Mouse (Mus musculus) hindlimb bud, embryonic 11.5 days (tissue): ENCODE results near the gene B830017H08Rik.
A peak's percentile ranks its signal among the peaks of the same experiment; 100 is the strongest.

Source experiments
- DNase-seq: peaks from one replicate; pipeline ENCODE4 v3.0.0-alpha.2; 2012; ENCODE audit warnings: low read depth, low spot score; ENCODE audit errors: extremely low spot score

B830017H08Rik gene

GRCm38 (mm10) chr16:17809125-17809524 is 23.8 kb upstream of the B830017H08Rik start:
- DNase-seq, result no peak

- DNase-seq, result peak; percentile 89
These were observed 23.2 kb upstream of the B830017H08Rik start for GRCm38 (mm10) chr16:17809711-17810110.

GRCm38 (mm10) chr16:17812120-17812519 is 20.8 kb upstream of the B830017H08Rik start:
- DNase-seq, result no peak

GRCm38 (mm10) chr16:17813173-17813572 is 19.7 kb upstream of the B830017H08Rik start:
- DNase-seq, result no peak

GRCm38 (mm10) chr16:17815411-17816402 is 17.2 kb upstream of the B830017H08Rik start:
- DNase-seq, result no peak

DNA sequence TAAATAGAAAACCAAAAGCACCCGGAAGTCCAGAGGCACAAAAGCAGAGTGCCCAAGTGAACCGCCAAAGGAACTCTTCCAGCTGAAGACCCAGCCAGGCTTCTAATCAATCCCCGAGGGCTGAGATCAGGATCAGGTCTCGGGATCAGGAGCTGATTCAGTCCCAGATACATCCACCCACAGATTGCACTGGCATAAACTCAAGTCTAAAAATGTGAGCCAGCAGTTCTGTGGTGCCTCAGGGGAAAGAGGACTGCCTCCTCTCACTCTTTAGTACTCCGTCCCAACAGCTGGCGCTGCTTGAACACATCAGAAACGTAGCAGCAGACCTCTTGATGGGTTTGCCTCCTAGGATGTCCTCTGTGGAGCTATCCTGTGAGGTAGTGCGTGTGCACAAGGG is 16.4 kb upstream of the B830017H08Rik start:
- no peak for DNase-seq

GRCm38 (mm10) chr16:17826500-17826899 is 6.4 kb upstream of the B830017H08Rik start:
- DNase-seq, result no peak

DNA sequence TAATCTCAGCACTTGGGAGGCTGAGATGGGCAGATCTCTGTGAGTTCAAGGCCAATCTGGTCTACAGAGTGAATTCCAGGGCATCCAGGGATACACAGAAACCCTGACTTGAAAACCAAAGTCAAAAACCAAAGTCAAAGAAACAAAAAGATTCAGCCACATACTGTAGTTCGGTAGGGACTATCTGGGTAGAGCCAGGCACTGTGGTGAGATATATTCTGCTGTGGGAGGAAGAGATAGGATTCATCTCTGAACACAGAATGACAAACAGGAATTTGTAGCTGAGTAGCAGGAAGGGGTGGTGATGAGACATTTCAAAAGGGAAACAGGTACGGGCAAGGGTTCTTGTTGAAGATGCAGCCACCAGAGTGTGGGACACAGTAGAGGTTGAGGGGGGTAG is 4.7 kb upstream of the B830017H08Rik start:
- DNase-seq, result no peak

GRCm38 (mm10) chr16:17828867-17829266 is 4.1 kb upstream of the B830017H08Rik start:
- no peak for DNase-seq

DNA sequence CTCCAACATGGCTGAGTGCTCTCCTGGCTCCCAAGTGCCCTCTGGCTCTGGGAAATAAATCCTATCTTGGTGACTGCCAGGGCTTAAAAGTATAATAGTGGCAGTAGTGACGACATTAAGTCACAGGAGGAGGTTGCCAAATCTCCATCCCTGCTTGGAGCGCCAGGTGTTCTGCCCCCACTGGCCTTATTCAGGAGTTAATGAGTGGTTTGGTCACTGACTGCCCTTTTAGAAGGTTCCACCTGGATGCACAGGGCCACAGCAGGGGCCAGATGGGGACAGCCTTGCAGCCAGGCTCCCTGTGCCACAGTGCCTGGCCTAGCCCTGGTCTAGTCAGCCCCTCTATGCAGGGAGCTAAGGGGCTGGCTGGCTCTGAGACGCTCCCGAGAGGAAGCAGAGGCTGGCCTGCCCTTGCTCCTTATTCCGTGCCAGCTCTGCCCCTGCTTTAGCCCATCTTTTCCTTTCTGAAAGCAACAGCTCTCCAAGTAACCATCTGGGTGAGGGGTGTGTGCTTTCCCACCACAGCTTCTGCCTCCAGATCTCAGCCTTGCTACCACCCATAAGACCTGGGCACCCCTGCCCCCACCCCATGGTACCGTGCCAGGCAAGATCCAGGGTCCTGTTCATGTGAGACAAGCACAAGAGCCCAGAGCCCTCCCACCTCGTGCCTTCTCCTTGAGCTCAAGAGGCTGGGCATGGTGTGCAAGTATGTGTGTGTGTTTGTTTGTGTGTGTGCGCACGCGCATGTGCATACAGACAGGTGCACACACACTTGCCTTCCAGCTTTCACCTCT is 2.3 kb upstream of the B830017H08Rik start:
- DNase-seq, result no peak

DNA sequence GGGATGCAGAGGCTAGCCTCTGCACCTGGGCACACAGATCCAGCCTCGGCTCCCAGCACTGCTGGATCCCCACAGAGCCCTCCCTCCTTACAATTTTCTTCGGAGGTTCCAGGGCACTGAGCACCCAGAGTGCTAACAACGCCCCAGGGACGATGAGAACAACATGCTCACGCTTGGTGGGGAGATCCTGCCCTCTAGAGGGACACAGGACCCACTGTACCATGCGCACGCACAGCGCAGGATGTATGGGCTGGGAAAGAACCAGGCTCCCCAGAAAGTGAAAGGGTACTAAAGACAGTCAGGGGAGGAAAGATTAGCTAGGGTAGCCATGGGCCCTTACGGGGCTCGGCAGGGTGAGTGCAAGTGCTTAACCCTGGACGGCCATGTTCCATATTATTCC is 1.1 kb upstream of the B830017H08Rik start:
- no peak for DNase-seq

GRCm38 (mm10) chr16:17833321-17833680 is 380 bp downstream of the B830017H08Rik start:
- DNase-seq, result no peak

- no peak for DNase-seq
These were observed 919 bp downstream of the B830017H08Rik start for GRCm38 (mm10) chr16:17833681-17834399.

GRCm38 (mm10) chr16:17834543-17834942 is 1.6 kb downstream of the B830017H08Rik start:
- DNase-seq, result no peak

GRCm38 (mm10) chr16:17835481-17835880 is 2.6 kb downstream of the B830017H08Rik start:
- DNase-seq, result no peak

DNA sequence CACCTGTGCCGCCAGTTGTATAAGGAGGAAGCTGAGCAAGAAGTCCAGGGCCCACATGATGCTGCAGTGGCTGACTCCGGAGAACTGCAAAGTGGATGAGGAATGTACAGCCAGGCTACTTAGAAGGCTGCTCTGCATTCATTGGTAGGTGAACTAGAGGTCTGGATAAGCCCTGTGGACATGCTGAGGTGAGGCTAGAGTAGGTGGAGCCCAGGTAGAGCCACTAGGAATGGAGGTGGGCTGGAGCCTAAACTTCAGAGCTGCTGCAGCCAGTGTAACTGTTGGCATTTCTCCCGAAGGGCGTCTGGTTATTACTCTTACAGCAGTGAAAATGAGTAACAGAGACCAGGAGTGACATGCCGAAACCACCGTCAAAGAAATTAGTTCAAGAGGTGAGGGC is 5.1 kb downstream of the B830017H08Rik start, which contains the start of gene Car15:
Gene Car15 (minus strand): TSS at position 314 of the 400 bp plus-strand sequence.
- no peak for DNase-seq

DNA sequence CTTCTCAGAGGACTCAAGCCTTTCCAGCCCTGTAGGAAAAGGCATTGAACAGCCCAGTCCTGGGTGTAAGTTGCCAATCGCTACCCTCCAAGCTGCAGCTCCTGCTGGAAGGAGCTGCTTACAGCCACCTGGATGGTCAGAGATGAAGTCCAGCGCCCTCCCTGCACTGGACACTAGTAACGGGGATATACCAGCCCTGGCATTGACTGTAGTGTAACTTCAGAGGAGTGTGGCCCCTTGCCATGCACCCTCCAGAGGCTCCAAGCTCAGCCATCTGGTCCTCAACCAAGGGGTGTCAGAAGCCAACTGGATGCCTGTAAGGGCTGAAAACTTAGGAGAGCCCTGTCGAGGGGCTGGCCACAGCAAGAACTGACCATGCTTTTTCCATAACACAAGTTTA is 7.1 kb downstream of the B830017H08Rik start:
- DNase-seq, result no peak

- no peak for DNase-seq
These were observed 9.5 kb downstream of the B830017H08Rik start for GRCm38 (mm10) chr16:17842437-17842836.

DNA sequence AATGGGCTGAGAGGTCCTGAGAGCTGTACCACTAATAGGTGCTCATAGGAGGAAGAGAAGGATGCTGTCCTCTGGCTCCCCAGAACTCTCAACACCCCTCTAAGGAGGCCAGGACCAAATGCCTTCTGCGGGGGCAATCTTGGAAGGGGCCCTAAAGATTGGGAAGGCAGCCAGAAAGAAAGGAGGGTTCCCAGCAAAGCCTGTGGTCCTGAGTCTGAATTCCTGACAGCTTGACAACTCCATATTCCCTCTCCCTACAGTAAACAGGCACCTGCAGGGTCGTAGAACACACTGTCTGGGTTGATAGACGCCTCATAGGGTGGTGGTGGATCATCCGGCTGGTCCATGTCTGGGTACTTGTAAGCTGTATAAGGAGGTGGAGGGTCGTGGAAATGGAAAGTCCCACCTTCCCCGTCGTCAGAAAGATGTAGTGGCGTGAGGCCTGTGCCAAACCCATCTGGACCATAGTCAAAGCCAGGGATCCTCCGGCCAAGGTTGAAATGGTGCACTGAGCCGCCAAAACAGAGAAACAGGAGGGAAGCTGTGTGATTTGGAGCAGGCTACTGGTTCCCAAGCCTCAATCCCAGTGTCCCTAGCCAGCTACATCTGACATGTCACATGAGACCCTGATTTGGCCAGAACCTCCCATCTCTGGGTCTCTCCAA is 10.9 kb downstream of the B830017H08Rik start:
- DNase-seq, result no peak

GRCm38 (mm10) chr16:17848431-17848830 is 15.5 kb downstream of the B830017H08Rik start:
- no peak for DNase-seq
